Mouse (Mus musculus): Measurements from ENCODE around the gene Cpeb4. TPM values are rescaled to one million over a fixed set of nuclear protein-coding genes. Genes with fewer than 3 reads are reported as not detected.

Gene Cpeb4
- polyA plus RNA-seq, 1 experiment, result 4.8 TPM

GRCm38 (mm10) chr11:31867976-31868375 is 4.0 kb upstream of the Cpeb4 start:
- peaks cover 48% of the 10 kb centered on the region for H3K4me1 ChIP-seq
- no peak overlapping the region for H3K4me3 ChIP-seq (replicated peaks)
- H3K27me3 ChIP-seq (replicated peaks), result no peaks in the 10 kb centered on the region
- H3K36me3 ChIP-seq (replicated peaks; ENCODE audit: low read length), result peaks cover 13% of the 10 kb centered on the region
- no peaks in the 10 kb centered on the region for H3K9me3 ChIP-seq
- TF ChIP-seq FLI1 (IDR thresholded peaks at IDR 0.05; ENCODE audit: low read length), result no peak
- TF ChIP-seq GATA1 (IDR thresholded peaks at IDR 0.05; ENCODE audit: borderline replicate concordance, low read length), result no peak

- Histone ChIP-seq H3K36me3 (replicated peaks; ENCODE audit: low read length) (peaks cover 36% of the 10 kb centered on the region), H3K9me3 (no peaks in the 10 kb centered on the region), H3K27me3 (replicated peaks) (no peaks in the 10 kb centered on the region), H3K4me3 (replicated peaks) (peak overlapping the region; percentile 94), H3K4me1 (peaks cover 40% of the 10 kb centered on the region)
- TF ChIP-seq FLI1 (IDR thresholded peaks at IDR 0.05; ENCODE audit: low read length), result peak; percentile 62; the same call in 1 of the 2 replicates
- no peak for TF ChIP-seq GATA1 (IDR thresholded peaks at IDR 0.05; ENCODE audit: borderline replicate concordance, low read length)
Observed at GRCm38 (mm10) chr11:31870285-31871010, 1.6 kb upstream of the Cpeb4 start.

GRCm38 (mm10) chr11:31871135-31871541 is 873 bp upstream of the Cpeb4 start:
- H3K4me1 ChIP-seq, result peaks cover 40% of the 10 kb centered on the region
- no peak for TF ChIP-seq FLI1 (IDR thresholded peaks at IDR 0.05; ENCODE audit: low read length)
- no peak for TF ChIP-seq GATA1 (IDR thresholded peaks at IDR 0.05; ENCODE audit: borderline replicate concordance, low read length)

GRCm38 (mm10) chr11:31872546-31873261 is 693 bp downstream of the Cpeb4 start:
- TF ChIP-seq GATA1 (IDR thresholded peaks at IDR 0.05; ENCODE audit: borderline replicate concordance, low read length), result no peak
- TF ChIP-seq FLI1 (IDR thresholded peaks at IDR 0.05; ENCODE audit: low read length), result no peak
- Histone ChIP-seq H3K27me3 (replicated peaks) (no peaks in the 10 kb centered on the region), H3K4me3 (replicated peaks) (peak overlapping the region; percentile 94), H3K9me3 (no peaks in the 10 kb centered on the region), H3K4me1 (peaks cover 30% of the 10 kb centered on the region), H3K36me3 (replicated peaks; ENCODE audit: low read length) (peaks cover 53% of the 10 kb centered on the region)

More at GRCm38 (mm10) chr11:31871135-31871541, 873 bp upstream of the Cpeb4 start:
- peak overlapping the region; percentile 94 for H3K4me3 ChIP-seq (replicated peaks)
- peaks cover 39% of the 10 kb centered on the region for H3K36me3 ChIP-seq (replicated peaks; ENCODE audit: low read length)
- H3K9me3 ChIP-seq, result no peaks in the 10 kb centered on the region
- no peaks in the 10 kb centered on the region for H3K27me3 ChIP-seq (replicated peaks)

GRCm38 (mm10) chr11:31874071-31874470 is 2.1 kb downstream of the Cpeb4 start:
- Histone ChIP-seq H3K4me1 (peaks cover 16% of the 10 kb centered on the region), H3K27me3 (replicated peaks) (no peaks in the 10 kb centered on the region), H3K4me3 (replicated peaks) (peak overlapping the region; percentile 94), H3K36me3 (replicated peaks; ENCODE audit: low read length) (peaks cover 59% of the 10 kb centered on the region), H3K9me3 (no peaks in the 10 kb centered on the region; the same call in 1 of the 2 replicates)
- TF ChIP-seq GATA1 (IDR thresholded peaks at IDR 0.05; ENCODE audit: borderline replicate concordance, low read length) (no peak), FLI1 (IDR thresholded peaks at IDR 0.05; ENCODE audit: low read length) (no peak)

GRCm38 (mm10) chr11:31883671-31884070 is 11.7 kb downstream of the Cpeb4 start:
- TF ChIP-seq GATA1 (IDR thresholded peaks at IDR 0.05; ENCODE audit: borderline replicate concordance, low read length) (no peak), FLI1 (IDR thresholded peaks at IDR 0.05; ENCODE audit: low read length) (no peak)
- H3K9me3 ChIP-seq, result no peaks in the 10 kb centered on the region
- peaks cover 93% of the 10 kb centered on the region for H3K36me3 ChIP-seq (replicated peaks; ENCODE audit: low read length)
- no peaks in the 10 kb centered on the region for H3K27me3 ChIP-seq (replicated peaks)
- H3K4me3 ChIP-seq (replicated peaks), result peak overlapping the region; percentile 70
- H3K4me1 ChIP-seq, result peaks cover 67% of the 10 kb centered on the region

- no peaks in the 10 kb centered on the region for H3K9me3 ChIP-seq
- H3K4me1 ChIP-seq, result peaks cover 81% of the 10 kb centered on the region
- peaks cover 98% of the 10 kb centered on the region for H3K36me3 ChIP-seq (replicated peaks; ENCODE audit: low read length)
- TF ChIP-seq FLI1 (IDR thresholded peaks at IDR 0.05; ENCODE audit: low read length) (no peak), GATA1 (IDR thresholded peaks at IDR 0.05; ENCODE audit: borderline replicate concordance, low read length) (no peak)
- no peaks in the 10 kb centered on the region for H3K27me3 ChIP-seq (replicated peaks)
- H3K4me3 ChIP-seq (replicated peaks), result peak overlapping the region; percentile 54
Observed at GRCm38 (mm10) chr11:31885765-31886164, 13.8 kb downstream of the Cpeb4 start.

- Histone ChIP-seq H3K9me3 (no peaks in the 10 kb centered on the region), H3K36me3 (replicated peaks; ENCODE audit: low read length) (peaks cover 98% of the 10 kb centered on the region), H3K4me3 (replicated peaks) (no peak overlapping the region), H3K27me3 (replicated peaks) (no peaks in the 10 kb centered on the region), H3K4me1 (peaks cover 82% of the 10 kb centered on the region)
- TF ChIP-seq FLI1 (IDR thresholded peaks at IDR 0.05; ENCODE audit: low read length) (no peak), GATA1 (IDR thresholded peaks at IDR 0.05; ENCODE audit: borderline replicate concordance, low read length) (no peak)
Observed at GRCm38 (mm10) chr11:31888229-31888628, 16.2 kb downstream of the Cpeb4 start.

GRCm38 (mm10) chr11:31892152-31892551 is 20.1 kb downstream of the Cpeb4 start:
- peaks cover 91% of the 10 kb centered on the region for H3K4me1 ChIP-seq
- no peaks in the 10 kb centered on the region for H3K27me3 ChIP-seq (replicated peaks)
- no peaks in the 10 kb centered on the region for H3K9me3 ChIP-seq
- H3K4me3 ChIP-seq (replicated peaks), result no peak overlapping the region
- TF ChIP-seq FLI1 (IDR thresholded peaks at IDR 0.05; ENCODE audit: low read length) (no peak), GATA1 (IDR thresholded peaks at IDR 0.05; ENCODE audit: borderline replicate concordance, low read length) (no peak)
- H3K36me3 ChIP-seq (replicated peaks; ENCODE audit: low read length), result peaks cover 97% of the 10 kb centered on the region

GRCm38 (mm10) chr11:31893639-31894038 is 21.6 kb downstream of the Cpeb4 start:
- H3K36me3 ChIP-seq (replicated peaks; ENCODE audit: low read length), result peaks cover 97% of the 10 kb centered on the region
- H3K9me3 ChIP-seq, result no peaks in the 10 kb centered on the region
- peaks cover 96% of the 10 kb centered on the region for H3K4me1 ChIP-seq
- no peaks in the 10 kb centered on the region for H3K27me3 ChIP-seq (replicated peaks)
- H3K4me3 ChIP-seq (replicated peaks), result no peak overlapping the region
- TF ChIP-seq FLI1 (IDR thresholded peaks at IDR 0.05; ENCODE audit: low read length) (no peak), GATA1 (IDR thresholded peaks at IDR 0.05; ENCODE audit: borderline replicate concordance, low read length) (no peak)
